Mouse (Mus musculus) lung, postnatal 4 days (tissue): Measurements from ENCODE around the gene Ppp1cb.
A peak's percentile ranks its signal among the peaks of the same experiment; 100 is the strongest.
"Not testable (repeated sequence)": the region's sequence is repeated elsewhere in the genome, so short reads cannot be mapped to it uniquely, and the experiment has no call there.

Experiments
- DNase-seq, 2 experiments: peaks; one replicate each; pipeline ENCODE4 v3.0.0; 2021

Ppp1cb gene

DNA sequence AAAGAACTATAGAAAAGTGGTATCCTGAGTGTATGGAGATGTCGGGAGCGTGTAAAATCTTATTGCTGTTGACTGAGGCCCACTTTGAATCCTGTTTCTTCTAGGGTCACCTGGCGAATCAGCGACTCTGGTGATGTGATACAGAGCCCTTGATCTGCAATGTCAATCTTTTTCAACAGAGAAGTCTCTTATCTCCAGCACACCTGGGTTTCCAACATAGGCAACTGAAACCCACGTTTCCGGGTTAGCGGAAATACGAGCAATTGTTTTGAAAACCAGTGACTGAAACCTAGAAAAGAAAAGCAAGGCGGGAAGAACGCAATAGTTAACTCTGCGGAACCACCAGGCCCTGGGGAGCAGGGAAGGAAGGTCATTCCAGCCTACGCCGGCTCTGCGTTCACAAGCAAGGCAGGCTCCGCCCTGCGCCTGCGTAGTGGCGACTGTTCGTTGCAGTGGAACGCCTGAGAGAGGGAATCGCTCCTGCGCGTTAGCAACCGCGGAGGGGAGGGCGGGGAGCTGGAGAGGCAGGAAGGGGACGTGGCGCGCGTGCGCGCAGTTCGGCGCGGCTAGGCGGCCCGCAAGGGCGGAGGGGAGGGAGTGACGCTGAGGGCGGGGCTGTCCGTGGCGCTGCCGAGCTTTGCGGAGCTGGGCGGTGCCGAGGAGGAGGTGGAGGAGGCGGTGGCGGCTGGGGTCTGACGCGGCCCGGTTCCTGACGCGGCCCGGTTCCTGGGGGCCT, at the start of gene Ppp1cb:
TSS of gene Ppp1cb (plus strand) at position 436 of the 736 bp plus-strand sequence.
- DNase-seq = peak; percentile 99 to 100

DNA sequence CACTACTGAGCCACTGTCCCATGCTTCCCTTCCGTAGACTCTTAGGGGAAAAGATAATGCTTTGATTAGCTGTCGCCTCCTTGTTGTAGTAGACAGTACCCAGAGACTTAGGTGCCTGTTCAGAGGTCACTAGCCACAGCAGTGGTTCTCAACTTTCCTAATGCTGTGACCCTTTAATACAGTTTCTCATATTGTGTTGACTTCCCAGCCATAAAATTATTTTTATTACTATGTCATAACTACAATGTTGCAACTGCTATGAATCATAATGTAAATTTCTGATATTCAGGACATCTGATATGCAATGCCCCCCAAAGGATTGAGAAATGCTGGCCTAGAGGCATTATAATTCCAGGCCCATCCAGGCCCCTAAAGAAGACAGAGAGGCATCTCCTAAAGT, 48.9 kb upstream of the Ppp1cb start:
- DNase-seq = no peak

- DNase-seq = no peak
Measured at GRCm38 (mm10) chr5:32410954-32411688, 47.5 kb upstream of the Ppp1cb start.

GRCm38 (mm10) chr5:32412186-32412950, 46.3 kb upstream of the Ppp1cb start:
- peak; percentile 40 to 77 for DNase-seq

DNA sequence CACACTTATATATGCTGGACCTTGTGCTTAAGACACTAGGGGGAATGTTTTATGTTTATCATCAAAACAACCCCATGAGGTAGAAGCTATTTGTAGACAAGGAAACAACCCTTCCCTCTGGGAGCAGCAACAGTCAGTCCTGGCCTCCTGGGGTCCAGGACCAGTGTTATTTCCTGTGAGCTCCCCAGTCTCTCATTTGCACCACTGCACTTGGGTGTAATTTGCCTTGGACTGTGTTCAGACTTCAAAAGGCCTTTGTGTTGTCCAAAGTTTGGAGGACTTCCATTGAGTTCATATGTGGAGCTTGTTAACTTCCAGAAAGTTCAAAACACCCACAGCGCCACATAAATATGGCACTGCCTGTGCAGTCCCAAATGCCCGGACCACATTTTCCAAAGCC, 45.6 kb upstream of the Ppp1cb start:
- DNase-seq = no peak

DNA sequence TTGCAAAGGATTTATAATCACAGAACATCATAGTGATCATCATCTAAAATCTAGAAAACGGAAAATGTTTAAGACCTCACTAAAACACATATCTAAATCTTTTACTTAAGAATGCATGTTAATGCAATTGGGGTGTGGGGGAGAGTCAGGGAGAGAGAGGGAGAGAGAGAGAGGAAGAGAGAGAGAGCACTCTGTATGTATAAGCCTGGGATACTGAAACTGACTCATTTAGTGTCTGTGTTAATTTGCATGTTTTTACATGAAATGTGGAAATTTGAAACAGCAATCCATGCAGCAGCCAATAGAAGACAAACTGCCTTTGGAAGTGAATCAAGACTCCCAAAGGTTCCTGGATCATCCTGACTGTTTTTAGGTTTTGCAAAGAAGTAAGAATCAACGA, 45.1 kb upstream of the Ppp1cb start:
- no peak for DNase-seq

DNA sequence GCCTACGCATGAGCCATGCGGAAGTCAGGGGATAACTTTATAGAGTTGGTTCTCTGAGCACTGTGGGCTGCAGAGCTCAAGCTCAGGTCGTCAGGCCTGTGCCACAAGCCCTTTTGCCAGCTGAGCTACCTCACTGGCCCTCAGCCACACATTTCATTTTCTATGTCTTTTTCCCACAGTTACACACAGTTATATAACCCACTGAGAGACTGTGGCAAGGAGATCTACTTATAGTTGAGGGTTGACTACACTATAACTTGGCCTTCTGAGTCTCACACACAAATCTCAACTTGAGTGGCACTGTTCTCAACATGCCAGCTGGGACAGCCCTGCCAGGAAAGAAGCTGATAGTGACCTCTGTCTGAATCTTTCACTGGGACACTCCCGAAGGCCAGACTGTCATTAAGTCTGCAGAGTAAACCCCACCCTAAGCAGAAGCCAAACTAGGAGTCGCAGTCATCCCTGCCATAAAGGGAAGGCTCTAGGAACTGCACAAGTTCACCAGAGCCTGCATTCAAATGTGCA, 44.1 kb upstream of the Ppp1cb start:
- no peak for DNase-seq

- DNase-seq = no peak
Measured at GRCm38 (mm10) chr5:32415554-32415953, 43.1 kb upstream of the Ppp1cb start.

DNA sequence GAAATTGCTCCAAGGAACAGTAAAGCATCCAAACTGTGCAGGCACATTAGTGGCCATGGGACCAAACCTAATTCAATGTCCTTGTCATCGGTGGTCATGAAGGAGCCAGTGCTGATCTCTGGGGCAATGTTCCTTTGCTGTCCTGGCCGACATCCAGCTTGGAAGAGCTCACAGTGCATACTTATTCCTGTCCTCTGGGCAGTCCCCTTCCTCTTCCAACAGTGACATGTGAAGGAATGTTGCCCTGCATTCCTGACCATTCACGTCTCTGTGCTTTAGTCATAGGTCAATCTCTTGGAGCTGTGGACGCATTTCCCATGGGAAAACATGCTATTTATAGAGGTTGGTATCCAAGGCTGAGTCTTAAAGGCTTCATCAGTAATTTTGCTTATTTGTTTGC, 41.8 kb upstream of the Ppp1cb start:
- peak; percentile 68 to 76 for DNase-seq

DNA sequence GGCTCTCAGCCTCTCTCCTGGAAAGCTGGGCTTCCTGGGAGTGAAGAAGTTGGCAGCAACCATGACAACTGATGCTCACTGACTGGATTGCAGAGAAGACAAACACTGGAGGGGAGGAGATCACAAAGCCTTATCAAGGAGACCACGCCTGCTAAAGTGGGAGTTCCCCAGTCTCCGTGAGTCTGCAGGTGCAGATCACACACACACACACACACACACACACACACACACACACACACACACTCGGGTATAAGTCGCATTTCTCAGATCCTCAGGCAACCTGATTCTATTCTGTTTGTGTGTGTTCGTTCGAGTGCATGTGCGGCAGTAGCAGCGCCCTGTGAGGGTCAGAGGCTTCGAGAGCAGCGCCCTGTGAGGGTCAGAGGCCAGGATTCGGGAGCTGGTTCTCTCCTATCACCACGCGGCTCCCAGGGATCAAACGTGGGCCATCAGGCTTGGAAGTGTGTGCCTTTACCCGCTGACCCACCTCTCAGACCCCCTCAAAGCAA, 36.5 kb upstream of the Ppp1cb start:
- peak in 1 of 2 experiments; percentile 46 for DNase-seq

DNA sequence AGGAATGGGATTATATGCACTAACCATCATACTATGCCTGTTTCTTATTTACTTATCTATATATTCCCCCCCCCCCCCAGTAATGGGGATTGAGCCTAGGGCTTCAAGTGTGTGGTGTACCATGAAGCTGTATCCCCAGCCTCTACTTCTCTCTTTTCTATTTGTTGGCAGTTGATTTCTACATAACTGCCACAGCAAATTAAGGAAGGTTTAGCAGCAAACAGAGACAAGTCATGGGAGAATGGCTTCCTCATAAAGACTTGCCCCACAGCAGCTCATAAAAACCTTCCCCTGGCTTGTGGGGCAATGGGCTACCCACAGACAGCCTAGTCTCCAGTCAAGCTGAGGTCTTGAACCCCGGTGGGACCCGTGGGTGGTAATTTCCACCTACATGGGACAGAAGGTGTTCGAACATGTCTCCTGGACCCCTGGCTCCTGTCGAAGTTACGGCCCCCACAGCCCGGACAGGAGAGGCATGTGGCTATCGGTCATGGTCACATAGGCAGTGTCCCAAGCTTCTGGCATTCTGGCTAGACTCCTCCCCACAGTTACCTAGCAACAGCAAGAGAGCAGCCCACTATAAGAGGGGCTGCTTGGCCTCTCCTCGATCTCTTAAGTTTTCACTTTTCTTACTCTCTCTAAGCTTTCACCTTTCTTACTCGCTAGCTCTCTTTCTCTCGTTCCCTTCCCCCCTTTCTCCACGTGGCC, 35.1 kb upstream of the Ppp1cb start:
- DNase-seq = no peak

DNA sequence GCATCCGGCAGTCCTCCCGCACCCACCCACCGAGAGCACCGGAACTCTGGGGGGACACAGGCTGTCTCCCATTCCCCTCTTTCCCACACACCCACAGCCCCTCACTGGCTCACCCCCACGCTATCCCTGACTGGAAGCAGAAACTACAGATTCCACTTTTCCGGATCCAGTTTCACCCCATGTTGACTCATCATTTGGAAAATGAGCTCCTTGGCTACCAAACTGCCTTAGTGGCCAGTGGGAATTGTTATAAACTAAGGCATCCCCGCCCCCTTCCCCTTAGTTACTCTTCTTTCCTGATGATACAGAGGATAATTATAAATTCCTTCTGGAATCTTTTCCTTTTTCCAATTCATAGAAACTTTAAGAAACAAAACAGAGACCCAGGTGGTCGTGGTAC, 34.2 kb upstream of the Ppp1cb start:
- DNase-seq = no peak

GRCm38 (mm10) chr5:32425485-32426171, 33.0 kb upstream of the Ppp1cb start:
- no peak for DNase-seq

- no peak for DNase-seq
Measured at GRCm38 (mm10) chr5:32430399-32430798, 28.2 kb upstream of the Ppp1cb start.

DNA sequence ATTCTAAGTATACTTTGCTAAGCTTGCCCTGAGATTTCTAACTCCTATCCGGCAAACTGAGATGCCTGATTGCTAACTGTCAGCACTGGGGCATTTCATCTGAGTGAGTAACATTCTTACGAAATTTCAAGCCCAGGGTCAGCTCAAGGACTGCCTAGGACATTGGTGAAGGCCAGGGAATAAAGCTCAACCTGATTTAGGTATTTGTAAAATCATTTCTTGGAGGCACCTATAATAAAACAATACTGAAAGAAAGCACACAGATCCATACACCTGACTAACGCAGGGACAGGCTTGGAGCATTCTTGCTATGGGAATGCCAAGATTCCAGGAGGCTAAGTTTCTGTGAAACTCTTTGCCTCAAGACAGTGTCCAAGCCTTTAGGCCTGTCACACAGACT, 24.3 kb upstream of the Ppp1cb start:
- not testable (repeated sequence) for DNase-seq

DNA sequence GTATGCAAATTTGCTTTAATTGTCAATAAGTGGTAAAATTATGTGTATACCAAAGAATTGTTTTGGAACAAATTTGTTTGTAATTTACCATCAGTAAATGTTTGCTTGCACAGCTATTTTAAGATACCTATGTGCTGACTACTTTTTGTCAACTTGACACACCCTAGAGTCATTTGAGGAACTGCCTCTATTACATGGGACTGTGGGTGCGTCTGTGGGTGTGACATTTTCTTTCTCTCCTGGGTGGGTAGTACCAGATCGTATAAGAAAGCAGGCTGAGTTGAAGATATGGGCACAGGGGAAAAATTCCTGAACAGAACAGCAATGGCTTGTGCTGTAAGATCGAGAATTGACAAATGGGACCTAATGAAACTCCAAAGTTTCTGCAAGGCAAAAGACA, 23.0 kb upstream of the Ppp1cb start:
- no peak for DNase-seq

GRCm38 (mm10) chr5:32437901-32438563, 20.6 kb upstream of the Ppp1cb start:
- DNase-seq = peak in 1 of 2 experiments; percentile 28

- no peak for DNase-seq
Measured at GRCm38 (mm10) chr5:32438564-32438922, 20.1 kb upstream of the Ppp1cb start.

DNA sequence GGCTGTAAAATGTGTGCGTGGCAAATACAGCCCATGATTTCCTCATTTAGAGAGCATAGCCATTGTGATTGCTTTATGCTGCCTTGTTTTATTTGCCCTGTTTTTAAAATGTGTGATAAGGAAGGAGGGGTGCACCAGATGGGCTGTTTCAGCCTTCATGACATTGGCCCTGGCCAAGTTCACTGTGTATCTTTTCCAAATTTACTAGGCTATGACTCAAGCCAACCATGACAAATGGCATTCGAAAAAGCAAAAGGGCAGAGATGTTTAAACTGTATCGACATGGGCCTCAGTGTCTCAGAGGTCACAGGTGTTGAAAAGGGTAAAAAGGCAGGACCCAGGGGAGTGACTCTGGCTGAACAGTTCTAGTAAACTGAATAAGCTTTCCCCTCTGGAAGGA, 17.3 kb upstream of the Ppp1cb start:
- no peak for DNase-seq

DNA sequence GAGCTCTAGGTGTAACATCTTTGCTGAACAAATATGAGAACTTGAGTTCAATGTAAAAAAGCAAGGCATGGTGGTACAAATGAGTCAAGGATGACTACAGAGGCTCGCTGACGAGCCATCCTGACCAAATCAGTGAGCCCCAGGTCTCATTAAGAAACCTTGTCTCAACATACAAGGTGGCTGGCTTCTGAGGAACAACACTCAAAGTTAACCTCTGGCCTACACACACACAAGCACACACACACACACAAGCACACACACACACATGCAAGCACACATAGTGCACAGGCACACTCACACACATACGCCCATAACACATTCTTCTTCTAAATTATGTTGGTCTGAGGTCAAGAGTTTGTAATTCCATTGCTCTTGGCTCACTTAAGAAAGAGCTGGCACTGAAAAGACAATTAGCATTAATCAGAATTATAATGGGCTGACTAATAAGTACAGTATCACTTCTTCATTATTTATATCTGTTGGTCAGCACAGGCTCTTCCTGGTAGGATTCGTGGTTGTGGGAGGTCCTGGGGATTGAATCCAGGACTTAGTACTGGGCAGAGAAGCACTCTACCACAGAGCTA, 16.6 kb upstream of the Ppp1cb start:
- DNase-seq = no peak

DNA sequence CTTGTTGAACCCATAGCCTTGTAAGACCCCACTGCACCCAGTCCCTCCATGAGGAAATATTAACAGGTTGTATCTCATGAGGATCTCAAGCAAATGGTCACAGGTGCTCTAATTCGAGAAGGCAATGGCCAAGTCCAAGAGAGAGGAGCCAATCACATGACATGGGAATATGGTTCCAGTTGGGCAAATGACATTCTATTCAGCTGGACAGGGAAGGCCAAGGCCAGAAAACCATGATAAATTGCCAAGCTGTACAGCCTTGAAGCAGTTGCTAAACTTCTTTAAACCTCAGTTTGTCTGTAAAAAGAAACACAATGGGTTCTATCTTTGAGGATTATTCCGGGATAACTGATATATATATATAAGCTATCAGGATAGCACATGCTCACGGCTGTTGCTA, 14.7 kb upstream of the Ppp1cb start:
- no peak for DNase-seq
